ENCODE assay signal across 35 mouse cellular contexts in the genomic region with DNA sequence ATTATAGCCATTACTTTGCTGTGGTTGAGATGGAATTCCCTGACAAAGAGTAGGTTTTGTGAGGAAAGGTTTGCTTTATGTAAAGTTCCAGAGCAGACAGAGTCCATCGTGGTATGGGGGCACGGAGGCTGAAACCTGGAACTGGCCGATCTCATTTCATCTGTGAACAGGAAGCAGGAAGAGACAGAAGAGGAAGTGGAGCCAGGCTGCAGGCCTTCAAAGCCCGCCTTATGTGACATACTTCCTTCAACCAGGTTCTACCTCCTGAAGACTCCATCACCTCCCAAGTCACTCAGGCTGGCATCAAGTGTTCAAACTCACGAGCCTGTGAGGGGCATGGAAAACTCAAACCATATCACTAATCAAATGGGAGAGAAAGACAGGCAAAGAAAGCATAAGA. TPM values are rescaled to one million over a fixed set of nuclear protein-coding genes. Genes with fewer than 3 reads are reported as not detected.
"Had no signal": no experiment of that assay in that cellular context is flagged by ENCODE, and none has a peak within 500 bp of the region (broad histone marks: within the 10 kb centered on the region; RNA-seq: fewer than 3 reads in every experiment).

No protein-coding gene starts in this region.

- H3K27ac ChIP-seq: heart, embryonic 10.5 days; heart, embryonic 13.5 days; heart, embryonic 15.5 days; hindbrain, embryonic 10.5 days; hindbrain, embryonic 12.5 days; hindbrain, embryonic 13.5 days; hindbrain, embryonic 14.5 days; hindbrain, embryonic 15.5 days; hindbrain, postnatal 0 days; intestine, embryonic 15.5 days; kidney, embryonic 15.5 days; layer of hippocampus, adult 2 months; left cerebral cortex, adult 2 months had no signal

- H3K4me1 ChIP-seq: heart, embryonic 10.5 days; heart, embryonic 12.5 days; heart, embryonic 13.5 days; heart, embryonic 15.5 days; hindbrain, embryonic 10.5 days; hindbrain, embryonic 15.5 days; intestine, embryonic 15.5 days; kidney, embryonic 15.5 days had no signal

- H3K27me3 ChIP-seq: heart, embryonic 12.5 days; heart, embryonic 13.5 days; heart, embryonic 15.5 days; hindbrain, embryonic 12.5 days; hindbrain, embryonic 13.5 days; hindbrain, embryonic 15.5 days; intestine, embryonic 15.5 days had no signal

- H3K4me2 ChIP-seq: heart, embryonic 11.5 days; heart, embryonic 12.5 days; heart, embryonic 13.5 days; heart, embryonic 15.5 days; hindbrain, embryonic 12.5 days; hindbrain, embryonic 13.5 days; hindbrain, embryonic 14.5 days; hindbrain, embryonic 15.5 days; intestine, embryonic 15.5 days; kidney, embryonic 15.5 days had no signal

- H3K9ac ChIP-seq: heart, embryonic 12.5 days; heart, embryonic 13.5 days; heart, embryonic 15.5 days; hindbrain, embryonic 12.5 days; hindbrain, embryonic 13.5 days; hindbrain, embryonic 14.5 days; hindbrain, embryonic 15.5 days; intestine, embryonic 15.5 days; kidney, embryonic 15.5 days had no signal

- H3K36me3 ChIP-seq: heart, embryonic 10.5 days; heart, embryonic 12.5 days; heart, embryonic 13.5 days; heart, embryonic 15.5 days; hindbrain, embryonic 10.5 days; hindbrain, embryonic 12.5 days; hindbrain, embryonic 13.5 days; hindbrain, embryonic 15.5 days; intestine, embryonic 15.5 days; kidney, embryonic 15.5 days had no signal

- ATAC-seq: hindbrain, embryonic 16.5 days; hindbrain, postnatal 0 days; inflammation-experienced regulatory T-cells, adult 6 months; intestine, embryonic 15.5 days; intestine, embryonic 16.5 days; intestine, postnatal 0 days had no signal

- DNase-seq: heart, postnatal 10 days; heart, postnatal 14 days; heart, postnatal 36 days; heart, postnatal 4 days; kidney, adult 11 months; kidney, adult 2 months; kidney, adult 8-10 months; kidney, adult 9 months; kidney, postnatal 10 days; kidney, postnatal 14 days; kidney, postnatal 25 days; kidney, postnatal 36 days; kidney, postnatal 4 days; layer of hippocampus, adult 9-11 months; layer of hippocampus, postnatal 36 days had no signal

- H3K9me3 ChIP-seq: heart, embryonic 15.5 days; hindbrain, embryonic 10.5 days; hindbrain, embryonic 12.5 days; hindbrain, embryonic 15.5 days; intestine, embryonic 15.5 days; kidney, embryonic 15.5 days had no signal

- H3K4me3 ChIP-seq: heart, embryonic 10.5 days; heart, embryonic 12.5 days; heart, embryonic 13.5 days; heart, embryonic 15.5 days; hindbrain, embryonic 10.5 days; hindbrain, embryonic 12.5 days; hindbrain, embryonic 13.5 days; hindbrain, embryonic 15.5 days; intestine, embryonic 15.5 days; kidney, embryonic 15.5 days; layer of hippocampus, adult 2 months; left cerebral cortex, adult 2 months had no signal

RNA-seq across cellular contexts. Expression of a gene that starts 34.5 kb away (rescaled TPM):
- total RNA-seq: hematopoietic stem cell, adult 5-6 weeks had no signal
- polyA plus RNA-seq: inflammation-experienced regulatory T-cells, adult 6 months had no signal
